Mouse (Mus musculus) mesoderm, embryonic 11.5 days (tissue): ENCODE measurements at regions not wholly inside any gene's neighbourhood (a gene's known extent, or its start where the extent isn't known, plus 50 kb on each side); places are given as distances from the start of the nearest gene placed in this dataset.
"Not testable (repeated sequence)": the region's sequence is repeated elsewhere in the genome, so short reads cannot be mapped to it uniquely, and the experiment has no call there.

Experiments used
- DNase-seq: peaks from one replicate; pipeline ENCODE4 v3.0.0-alpha.2; 2012; ENCODE audit warnings: low read depth, low spot score

DNA sequence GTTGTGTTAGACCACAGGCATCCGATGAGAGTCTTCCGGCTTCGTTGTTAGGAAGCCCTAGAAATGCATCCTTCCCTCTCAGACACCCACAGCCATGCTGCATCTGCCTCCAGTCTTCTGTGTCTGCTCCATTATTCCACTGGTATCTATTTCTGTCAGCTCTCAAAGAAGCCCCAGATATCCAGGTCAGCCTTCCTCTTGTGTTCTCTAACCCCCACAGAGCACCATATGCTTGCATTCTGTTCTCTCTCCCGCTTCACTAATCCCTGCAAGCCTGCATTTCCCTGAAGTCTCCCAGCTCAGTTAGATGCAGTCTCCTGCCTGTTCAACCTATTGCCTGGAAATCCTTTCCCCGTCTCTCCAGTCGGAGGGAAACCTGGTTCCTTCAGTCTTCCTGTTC lies 53.6 kb upstream of the Wdfy3 start:
- no peak for DNase-seq

DNA sequence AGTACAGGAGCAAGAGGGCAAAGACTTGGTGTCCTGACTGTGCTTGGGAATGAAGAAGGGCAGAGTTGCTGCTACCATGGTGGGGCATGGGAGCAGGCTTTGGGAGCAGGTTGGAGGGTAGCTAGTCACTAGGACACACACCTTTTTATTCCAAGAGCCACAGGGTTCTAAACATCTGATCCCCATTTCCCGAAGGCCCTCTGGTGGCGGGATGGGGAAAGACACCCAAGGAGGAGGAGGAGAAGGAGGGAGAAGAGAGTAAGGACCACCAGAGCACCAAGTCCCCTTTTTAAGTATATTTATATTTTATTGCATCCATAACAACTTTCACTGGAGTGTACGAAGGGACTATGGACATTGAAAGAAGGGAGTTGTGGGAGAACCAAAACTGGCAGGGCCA lies 57.0 kb upstream of the Wdfy3 start:
- DNase-seq: peak; percentile 50

DNA sequence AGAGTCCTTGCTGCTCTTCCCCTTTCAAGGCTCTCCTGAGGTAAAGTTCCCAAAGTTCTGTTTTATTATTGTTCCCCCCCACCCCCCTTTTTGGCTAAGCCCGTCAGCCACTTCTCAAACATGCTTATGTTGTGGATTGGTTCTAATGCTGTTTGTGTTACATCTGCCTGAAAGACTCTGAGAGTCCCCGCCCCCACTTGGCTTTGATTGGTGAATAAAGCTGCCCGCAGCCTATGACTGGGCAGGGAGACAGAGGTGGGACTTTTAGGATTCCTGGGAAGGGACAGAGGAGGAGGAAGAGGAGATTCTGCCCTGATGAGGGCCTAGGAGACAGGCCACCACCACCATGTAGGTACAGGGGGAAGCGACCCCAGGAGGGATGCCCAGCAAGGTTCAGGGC lies 78.3 kb upstream of the Wdfy3 start:
- DNase-seq: no peak

DNA sequence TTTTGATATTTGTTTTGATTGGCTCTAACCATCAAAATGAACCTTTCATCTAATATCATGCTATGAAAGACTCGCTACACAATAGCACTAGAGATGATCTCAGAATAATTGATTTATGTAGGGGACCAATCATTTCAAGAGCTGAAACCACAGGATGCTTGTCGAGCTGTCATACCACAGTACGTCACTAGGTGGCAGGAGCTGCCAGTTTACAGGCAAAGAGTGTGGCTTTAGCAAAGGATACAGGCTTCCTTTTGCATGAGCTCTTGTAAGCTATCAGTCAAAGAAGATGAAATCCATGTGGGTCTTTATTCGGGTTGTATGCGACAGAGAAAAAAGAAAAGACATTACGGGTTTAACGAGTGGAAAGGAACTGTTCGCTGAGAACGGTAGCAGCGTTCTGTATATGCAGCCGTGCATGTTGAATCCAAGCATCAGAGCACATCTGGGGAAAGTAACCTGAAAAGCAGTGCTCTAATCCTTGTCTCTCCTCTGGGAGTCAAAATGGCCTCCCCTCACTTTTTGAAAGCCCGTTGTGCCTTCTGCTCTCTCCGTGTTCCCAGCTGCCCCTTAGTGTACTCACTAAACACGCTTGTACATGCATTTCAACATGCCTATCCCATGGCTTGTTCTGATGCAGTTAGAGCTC lies 79.9 kb upstream of the Wdfy3 start:
- DNase-seq: peak; percentile 86

DNA sequence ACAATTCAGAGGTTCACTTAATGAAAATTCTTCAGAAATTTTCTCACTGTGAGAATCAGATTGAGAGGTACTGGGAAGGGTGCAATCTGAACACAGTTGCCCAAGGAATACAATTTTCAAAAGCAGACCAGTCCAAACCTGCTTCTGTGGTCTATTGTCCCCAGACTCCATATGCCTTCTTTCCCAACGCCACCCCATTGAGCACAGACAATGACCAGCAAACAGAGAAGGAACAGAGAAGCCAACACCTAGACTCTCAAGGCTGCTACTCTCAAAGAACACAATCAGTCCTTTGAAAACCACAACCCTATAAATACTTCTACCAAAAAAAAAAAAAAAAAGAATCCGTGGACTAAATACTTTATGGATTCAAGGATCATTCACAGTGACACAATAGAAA lies 89.9 kb upstream of the Wdfy3 start:
- no peak for DNase-seq

DNA sequence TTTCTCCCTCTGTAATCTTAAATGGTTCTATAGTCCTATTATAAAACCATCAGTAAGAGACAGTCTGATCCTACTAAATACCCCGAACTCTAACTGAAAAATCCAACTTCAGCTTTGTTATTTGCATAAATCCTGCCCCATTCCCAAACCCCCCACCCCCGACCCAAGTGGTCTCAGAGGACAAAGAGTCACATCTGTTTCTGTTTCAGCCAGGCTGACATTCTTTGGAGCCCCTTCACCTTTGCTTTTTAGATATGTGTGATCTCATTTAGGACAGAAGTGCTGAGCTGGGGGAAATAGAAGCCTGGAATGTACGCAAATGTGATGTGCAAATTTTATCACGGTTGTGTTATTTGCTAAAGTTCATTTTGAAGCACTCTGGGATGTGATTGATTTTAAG lies 98.3 kb upstream of the Wdfy3 start:
- DNase-seq: peak; percentile 53

DNA sequence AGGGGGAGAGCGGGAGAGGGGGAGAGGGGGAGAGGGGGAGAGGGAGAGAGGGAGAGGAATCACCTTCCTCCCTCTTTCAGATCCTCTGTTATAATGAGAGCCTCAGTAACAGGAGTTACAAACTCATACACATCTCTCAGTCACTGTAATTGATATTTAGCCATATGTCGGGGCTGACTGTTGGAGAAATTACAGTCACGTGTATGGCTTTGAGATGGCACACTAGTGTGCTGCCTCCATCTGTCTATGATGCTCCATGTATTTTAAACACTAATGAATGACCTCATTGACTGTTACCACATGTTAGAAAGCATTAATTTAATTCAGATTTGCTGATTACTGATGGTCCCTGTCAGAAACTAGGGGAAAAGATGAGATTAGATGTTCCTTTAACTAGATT lies 102.1 kb upstream of the Wdfy3 start:
- DNase-seq: no peak

DNA sequence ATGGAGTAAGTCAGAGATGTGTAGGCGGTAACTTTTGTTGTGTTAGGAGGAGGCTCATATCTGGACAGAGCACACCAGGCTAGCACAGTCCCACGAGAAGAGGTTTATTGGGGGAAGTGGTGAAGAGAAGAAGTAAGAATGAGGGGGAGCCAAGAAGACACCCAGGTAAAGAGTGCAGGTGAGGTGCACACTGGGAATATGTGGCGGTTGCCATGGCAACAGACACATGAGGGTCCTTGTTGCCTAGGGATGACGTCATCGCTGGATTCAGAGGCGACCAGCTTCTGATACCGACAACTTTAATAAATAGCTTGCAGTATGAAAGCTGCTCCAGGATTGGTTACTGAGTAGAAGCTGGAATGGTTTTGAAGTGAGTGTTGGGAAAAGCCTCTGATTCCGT lies 110.5 kb upstream of the Wdfy3 start:
- DNase-seq: no peak

DNA sequence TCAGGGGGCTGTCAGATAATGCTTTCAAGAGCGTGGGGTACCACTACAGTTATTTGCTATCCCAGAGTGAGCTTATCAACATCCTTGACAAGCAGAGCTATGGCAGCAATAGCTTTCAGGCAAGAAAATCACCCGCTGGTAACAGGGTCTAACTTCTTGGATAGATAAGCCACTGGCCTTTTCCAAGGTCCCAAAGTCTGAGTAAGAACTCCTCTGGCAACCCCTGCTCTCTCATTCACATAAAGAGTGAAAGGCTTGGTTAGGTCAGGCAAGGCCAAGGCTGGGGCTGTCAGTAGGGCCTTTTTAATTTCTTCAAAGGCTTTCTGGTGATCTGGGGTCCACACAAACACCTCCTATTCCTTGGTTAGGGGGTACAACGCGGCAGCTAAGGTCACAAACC lies 119.2 kb upstream of the Wdfy3 start:
- not testable (repeated sequence) for DNase-seq

DNA sequence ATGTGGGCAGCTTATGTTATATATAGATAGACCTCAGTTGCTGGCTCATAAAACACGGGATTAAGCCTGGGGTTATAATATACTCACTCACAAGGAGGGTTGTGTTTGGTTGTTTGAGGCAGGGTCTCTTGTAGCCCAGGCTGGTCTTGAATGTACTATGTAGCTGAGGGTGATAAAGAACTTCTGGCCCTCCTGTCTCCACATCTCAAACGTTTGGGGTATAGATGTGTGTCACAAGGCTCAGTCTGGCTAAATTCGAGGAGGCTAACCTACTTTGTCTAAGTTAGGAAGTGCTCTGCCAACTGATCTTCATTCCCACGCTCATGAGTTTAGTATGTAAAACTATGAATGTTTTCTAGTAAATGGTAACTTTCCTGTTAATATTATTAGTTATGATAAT lies 136.7 kb upstream of the Wdfy3 start:
- DNase-seq: no peak

DNA sequence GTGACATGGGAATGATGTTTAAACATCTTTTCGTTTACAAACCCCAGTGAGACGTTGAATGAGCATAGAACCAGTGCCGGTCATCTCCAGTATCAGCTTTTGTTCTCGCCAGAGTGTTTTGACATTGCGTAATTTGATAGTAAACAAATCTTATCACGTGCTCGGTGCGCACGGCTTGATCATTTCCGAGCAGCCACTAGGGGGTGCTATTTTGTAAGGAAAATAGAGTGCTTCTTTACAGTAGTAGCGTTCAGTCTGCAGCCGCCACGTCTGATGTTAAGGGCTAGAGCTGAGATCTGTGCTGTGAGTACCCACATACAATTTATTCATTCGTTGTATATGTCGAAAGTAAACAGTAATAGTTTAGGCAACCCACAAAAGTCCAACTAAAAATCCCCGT lies 137.2 kb upstream of the Wdfy3 start:
- peak; percentile 88 for DNase-seq

DNA sequence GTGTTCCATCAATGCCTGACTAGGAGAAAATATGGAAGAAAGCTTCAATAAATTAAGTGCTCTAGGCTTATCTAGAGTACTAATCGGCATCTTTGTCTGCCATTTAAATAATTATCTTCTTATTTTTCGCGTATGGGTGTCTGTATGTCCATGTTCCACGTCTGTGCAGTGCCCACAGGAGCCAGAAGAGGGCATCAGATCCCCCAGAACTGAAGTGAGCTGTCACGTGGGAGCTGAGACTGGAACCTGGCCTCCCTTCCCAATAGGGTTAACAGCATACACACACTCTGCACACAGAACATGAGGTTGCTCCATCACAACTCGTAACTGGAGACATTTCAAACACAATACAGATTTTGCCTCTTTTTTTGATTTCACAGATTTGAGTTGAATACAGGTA lies 143.4 kb upstream of the Wdfy3 start:
- peak; percentile 32 for DNase-seq

DNA sequence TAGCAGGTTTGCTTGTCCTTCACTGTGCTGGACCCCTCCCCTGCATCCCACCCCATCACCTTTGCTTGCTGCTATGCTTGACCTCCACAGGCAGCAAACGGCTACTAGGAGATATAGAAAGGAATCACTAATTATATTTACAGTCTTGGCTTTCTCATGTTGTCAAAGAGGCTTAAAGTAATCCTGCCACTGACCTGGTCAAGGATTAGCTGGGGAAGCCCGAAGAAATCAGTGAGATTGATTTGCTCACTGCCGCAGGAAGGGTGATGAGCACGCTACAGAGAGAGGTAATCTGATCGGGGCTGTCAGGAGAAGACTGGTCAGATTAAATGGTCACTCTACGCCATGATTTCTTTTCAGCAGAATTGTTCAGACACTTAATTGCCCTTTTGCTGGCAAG lies 157.4 kb upstream of the Wdfy3 start:
- no peak for DNase-seq

DNA sequence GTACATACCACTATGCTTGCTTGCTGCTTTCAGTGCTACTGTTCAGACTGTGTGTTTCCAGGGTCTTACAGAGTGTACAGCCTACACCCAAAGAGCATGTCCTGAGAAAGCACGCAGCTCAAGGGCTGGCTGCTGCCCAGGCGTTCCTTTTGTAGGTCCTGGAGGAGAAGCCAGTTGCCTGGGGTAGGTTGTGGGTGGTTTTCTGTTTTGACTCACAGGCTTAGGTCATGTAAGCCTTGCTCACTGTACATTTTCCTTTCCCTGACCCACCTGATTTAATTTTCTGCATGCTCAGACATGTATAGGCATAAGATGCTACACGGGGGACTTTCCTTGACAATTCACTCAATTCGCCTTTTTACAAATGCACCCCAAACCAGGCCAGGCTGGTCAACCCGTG lies 172.9 kb upstream of the Wdfy3 start:
- DNase-seq: no peak

DNA sequence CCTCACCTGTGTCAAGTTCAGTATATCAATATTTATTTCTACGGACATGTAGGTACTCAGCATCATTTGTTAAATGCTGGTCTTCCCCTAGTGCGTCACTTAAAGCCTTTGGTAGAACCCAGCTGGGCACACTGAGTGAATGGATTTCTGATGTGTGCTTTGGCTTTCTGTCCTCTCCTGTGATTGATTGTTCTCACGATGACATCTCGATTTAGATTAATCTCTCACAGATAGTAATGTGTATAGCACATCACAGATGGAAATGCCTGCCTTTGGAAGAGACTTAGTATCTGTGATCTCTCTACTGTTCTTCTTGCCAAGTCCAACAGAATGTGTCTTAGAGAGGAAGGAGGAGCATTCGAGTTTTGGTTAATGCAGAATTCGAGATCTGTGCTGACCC lies 175.0 kb upstream of the Wdfy3 start:
- DNase-seq: no peak

DNA sequence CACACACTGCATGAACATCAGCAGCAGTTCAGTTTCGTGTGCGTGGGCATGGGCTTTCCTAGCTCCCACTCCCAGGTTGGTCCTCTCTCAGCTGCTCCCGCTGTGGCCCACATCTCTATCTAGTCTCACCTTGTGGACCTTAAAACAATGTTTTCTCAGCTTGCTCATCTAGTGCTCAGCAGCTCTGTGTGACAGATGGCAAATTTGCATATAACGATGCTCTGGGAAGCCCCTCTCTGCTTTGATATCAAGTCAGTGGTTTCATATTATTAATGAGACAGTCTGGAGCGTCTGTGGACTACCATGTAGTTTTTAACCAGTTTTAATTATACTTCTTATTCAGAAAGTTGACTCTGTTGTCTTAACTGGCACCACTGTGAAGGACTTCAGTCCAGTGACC lies 179.0 kb upstream of the Wdfy3 start:
- DNase-seq: no peak

DNA sequence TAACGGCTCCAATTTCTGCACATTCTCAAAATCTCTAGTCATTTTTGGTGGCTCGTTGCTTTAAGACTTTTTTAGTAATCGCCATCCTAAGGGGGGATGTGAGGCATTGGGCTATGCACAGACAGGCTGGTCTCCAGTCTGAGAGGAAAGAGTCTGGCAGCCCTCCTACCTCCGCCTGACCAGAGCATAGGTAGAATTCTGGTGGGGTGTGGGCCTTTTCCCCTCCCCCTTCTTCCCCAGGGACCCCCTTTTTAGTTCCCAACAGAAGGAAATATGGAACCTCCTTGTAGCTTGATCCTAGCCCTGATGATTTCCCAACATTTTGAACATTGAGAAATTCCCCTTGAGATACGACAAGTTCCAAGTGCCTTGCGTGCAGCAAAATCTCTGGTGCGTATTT lies 181.4 kb upstream of the Wdfy3 start:
- DNase-seq: no peak

DNA sequence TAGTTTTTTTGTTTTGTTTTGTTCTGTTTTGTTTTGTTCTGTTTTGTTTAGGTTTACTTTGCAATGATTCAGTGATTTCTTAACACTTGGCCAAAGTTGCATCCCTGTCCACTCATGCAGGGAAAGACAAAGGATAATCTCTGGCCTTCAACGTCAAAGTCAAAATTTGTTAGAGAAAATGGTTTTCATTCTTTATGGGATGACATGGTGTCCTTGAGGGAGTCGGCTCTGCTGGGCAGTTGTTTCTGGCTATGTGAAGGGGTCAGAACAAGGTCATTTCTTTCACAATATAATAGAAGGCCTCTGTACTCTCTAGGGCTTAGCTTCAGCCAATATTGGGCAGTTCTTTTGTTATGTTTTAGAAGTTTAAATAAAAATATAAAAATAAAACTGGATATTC lies 184.1 kb upstream of the Wdfy3 start:
- DNase-seq: no peak

DNA sequence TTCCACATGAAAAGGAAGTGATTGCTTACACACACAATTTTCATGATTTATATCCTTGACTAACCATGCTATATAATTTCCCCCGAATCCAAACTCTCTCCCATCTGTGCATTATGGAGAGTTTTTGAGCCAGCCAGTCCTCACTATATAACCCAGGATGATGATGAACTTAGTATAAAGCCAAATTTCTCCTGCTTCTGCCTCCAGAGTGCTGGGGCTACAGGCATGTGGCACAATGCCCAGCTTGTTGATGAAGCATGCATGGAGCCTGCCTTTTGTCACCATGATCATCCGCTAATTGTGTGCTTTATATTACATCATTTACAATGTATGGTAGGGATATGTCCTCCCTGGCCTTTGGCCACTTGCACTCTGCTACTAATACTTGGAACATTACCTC lies 187.4 kb upstream of the Wdfy3 start:
- DNase-seq: no peak

DNA sequence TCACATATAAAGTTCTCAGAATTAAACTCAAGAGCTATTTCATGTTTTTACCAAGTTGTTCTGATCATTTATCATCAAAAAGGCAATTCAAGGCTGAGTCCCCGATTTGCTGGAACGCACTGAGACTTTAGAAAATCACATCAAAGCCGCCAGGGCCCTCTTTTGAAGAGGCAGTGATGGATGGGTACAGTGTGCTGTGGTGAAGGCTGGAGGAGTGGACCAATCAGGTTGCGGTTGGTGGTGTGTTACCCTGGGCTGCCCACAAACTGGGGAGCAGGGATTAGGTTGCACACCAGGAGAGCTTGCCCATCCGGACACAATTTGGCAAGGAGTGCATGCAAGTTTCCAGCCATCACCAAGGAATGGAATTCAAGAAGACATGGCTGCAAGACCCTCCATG lies 191.9 kb upstream of the Wdfy3 start:
- no peak for DNase-seq

DNA sequence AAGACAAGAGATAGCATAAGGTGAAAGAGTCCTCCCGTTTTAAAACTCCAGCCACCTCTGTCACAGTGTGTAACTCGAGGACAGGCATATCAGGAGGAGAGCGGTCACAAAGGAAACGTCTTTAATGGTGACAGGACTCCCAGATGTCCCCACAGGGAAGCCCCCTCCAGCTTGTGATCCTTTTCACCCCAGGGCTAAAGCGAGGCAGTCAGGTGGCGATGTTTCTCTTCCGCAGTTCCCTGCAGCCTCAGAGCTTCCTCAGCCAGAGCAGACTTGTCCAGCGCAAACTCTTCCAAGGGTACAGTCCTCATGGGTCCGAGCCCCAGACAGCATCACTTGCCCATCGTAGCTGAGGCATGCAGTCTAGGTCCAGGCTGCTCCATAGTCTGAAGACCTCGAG lies 196.7 kb upstream of the Wdfy3 start:
- no peak for DNase-seq

DNA sequence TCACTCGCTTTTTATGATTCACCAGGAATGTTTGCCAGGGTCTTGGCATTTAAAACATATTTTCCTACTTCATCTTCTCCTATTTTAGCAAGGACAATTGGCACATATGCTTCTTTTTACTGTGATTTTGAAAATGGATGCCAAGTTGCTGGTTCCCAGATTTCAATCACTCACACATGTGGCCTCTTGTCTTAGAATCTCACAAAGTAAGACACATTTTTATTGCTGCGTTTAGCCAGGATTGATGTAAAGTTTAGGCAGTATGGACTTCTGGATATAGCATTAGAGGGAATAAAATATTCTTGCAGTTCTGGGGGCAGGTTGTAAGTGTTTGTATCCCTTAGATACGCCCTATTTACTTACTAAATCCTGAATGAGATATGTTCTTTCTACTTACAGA lies 197.4 kb upstream of the Wdfy3 start:
- DNase-seq: no peak

DNA sequence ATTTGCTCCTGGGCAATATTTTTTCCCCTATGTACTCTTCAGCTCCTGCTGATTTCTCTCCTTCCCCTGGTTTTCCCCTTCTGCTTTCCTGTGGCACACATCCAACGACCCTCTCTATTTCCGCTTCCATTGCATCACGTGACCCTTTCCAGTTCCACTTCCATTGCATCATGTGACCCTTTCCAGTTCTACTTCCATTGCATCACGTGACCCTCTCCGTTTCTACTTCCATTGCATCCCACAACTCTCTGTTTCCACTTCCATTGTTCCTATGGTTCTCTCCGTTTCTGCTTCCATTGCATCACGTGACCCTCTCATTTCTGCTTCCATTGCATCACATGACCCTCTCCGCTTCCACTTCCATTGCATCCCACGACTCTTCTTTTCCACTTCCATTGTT lies 199.5 kb upstream of the Wdfy3 start:
- no peak for DNase-seq

DNA sequence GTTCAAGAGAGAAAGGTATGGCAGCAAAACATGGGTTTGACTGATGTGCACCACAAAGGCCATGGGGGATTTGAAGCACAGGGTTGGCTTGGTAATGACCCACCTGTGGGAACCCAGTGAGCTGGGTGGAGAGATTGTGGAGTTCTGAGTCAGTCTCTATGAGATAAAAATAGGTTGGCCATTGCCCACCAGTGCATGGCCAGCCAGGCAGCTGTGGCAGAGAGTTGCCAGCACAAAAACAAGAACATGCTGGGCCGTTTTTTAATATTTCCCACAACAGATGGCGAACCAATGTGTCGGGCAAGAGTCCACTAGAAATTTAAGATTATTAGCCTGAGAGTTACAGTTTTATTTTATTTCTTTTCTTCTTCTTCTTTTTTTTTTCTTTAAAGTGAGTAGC lies 205.6 kb upstream of the Arhgap24 start:
- no peak for DNase-seq

DNA sequence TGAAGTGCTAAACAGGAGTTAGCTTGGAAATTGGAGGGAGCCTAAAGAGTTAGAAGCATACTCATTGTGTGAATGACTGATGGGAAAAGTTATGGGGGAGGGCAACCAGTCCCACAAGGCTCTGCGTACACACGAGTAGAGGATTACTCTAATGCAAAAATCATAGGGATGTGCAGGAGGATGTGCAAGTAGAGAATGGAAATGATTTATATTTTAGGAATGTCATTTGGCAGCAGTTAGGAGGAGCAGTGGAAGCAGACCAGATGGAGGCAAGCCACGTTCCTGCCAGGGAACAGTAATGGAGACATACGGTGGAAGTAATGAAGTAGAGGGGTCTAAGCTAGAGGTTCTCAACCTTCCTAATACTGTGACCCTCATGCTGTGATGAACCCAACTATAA lies 194.1 kb upstream of the Arhgap24 start:
- DNase-seq: no peak
